Mouse (Mus musculus) stomach, embryonic 16.5 days (tissue): ENCODE data around the gene Ddx59. TPM values are rescaled to one million over a fixed set of nuclear protein-coding genes. Genes with fewer than 3 reads are reported as not detected.

Source experiments
- ATAC-seq: fragments of 200-750 bp; cut with Nextera tagmentation; 2 replicates; pipeline ENCODE4 v1.8.0; 2017; ENCODE audit warnings: moderate number of reproducible peaks, moderate TSS enrichment; ENCODE audit not compliant: insufficient read depth, low FRiP score
- H3K27ac ChIP-seq: fragments of 300-500 bp; sonication (generic); 2 replicates; pipeline ENCODE4 v1.5.1; 2014; ENCODE audit warnings: low read length
- H3K27me3 ChIP-seq: fragments of 300-500 bp; sonication (generic); 2 replicates; pipeline ENCODE4 v1.6.1; 2014; ENCODE audit warnings: low read length, control low read depth, mixed read lengths; ENCODE audit not compliant: control insufficient read depth, insufficient read depth
- H3K36me3 ChIP-seq: fragments of 300-500 bp; sonication (generic); 2 replicates; pipeline ENCODE4 v1.6.1; 2014; ENCODE audit warnings: low read length; ENCODE audit not compliant: control insufficient read depth, insufficient read depth
- H3K4me1 ChIP-seq: fragments of 300-500 bp; sonication (generic); 2 replicates; pipeline ENCODE4 v1.6.1; 2014; ENCODE audit warnings: low read length, control low read depth, mixed read lengths; ENCODE audit not compliant: control insufficient read depth, insufficient read depth
- H3K4me2 ChIP-seq: fragments of 300-500 bp; sonication (generic); 2 replicates; pipeline ENCODE4 v1.6.1; 2014; ENCODE audit warnings: low read depth, low read length, mixed read lengths
- H3K4me3 ChIP-seq: fragments of 300-500 bp; sonication (generic); replicated peaks from 2 replicates; pipeline ENCODE4 v1.5.1; 2014; ENCODE audit warnings: mild to moderate bottlenecking, low read length
- H3K9ac ChIP-seq: fragments of 300-500 bp; sonication (generic); 2 replicates; pipeline ENCODE4 v1.6.1; 2014; ENCODE audit warnings: low read length
- H3K9me3 ChIP-seq: fragments of 300-500 bp; sonication (generic); replicated peaks from 2 replicates; pipeline ENCODE4 v1.6.1; 2016; ENCODE audit warnings: low read length, control low read depth; ENCODE audit not compliant: control insufficient read depth
- WGBS: fragments of 180-500 bp; shearing (Covaris S2); extraction: QIAGEN DNeasy Blood & Tissue Kit; methylation state at CpG from one replicate; pipeline ENCODE4 v1.1.7; 2014; 5-methylcytosine and 5-hydroxymethylcytosine counted together
- polyA plus RNA-seq: library from polyadenylated mRNA; unstranded; fragments of >200 nt; fragmentation: Nextera tagmentation; extraction: Ambion mirVana; gene quantifications from 2 replicates; pipeline ENCODE4 v1.2.1, GENCODE M21; 2015

Gene Ddx59
- polyA plus RNA-seq = 12.2 and 13.6 TPM in 2 replicates

- H3K9ac ChIP-seq = peak within 1 kb of the TSS; percentile 96
- peak; percentile 100 for ATAC-seq
- no peaks in the 10 kb centered on the region for H3K9me3 ChIP-seq
- peak within 1 kb of the TSS; percentile 99 for H3K27ac ChIP-seq
- 2% methylated on average over 78 of the region's 78 CpGs for WGBS
- H3K4me1 ChIP-seq = 0 out of 2 replicates have a peak, but pooled peaks cover 3% of the 10 kb centered on the region
- no peaks in the 10 kb centered on the region for H3K36me3 ChIP-seq
- H3K27me3 ChIP-seq = no peaks in the 10 kb centered on the region
- peak within 1 kb of the TSS; percentile 73 for H3K4me3 ChIP-seq
- peak within 1 kb of the TSS; percentile 68 for H3K4me2 ChIP-seq
Measured at GRCm38 (mm10) chr1:136414798-136415755, at the start of gene Ddx59. TSS of gene Ddx59 (plus strand) at chr1:136415271.

- H3K27me3 ChIP-seq = no peaks in the 10 kb centered on the region
- ATAC-seq = no peak
- no peak overlapping the region for H3K4me2 ChIP-seq
- H3K4me3 ChIP-seq = no peak overlapping the region
- H3K27ac ChIP-seq = no peak overlapping the region
- peaks cover 12% of the 10 kb centered on the region; the same call in 1 of the 2 replicates for H3K4me1 ChIP-seq
- no peaks in the 10 kb centered on the region for H3K9me3 ChIP-seq
- H3K36me3 ChIP-seq = no peaks in the 10 kb centered on the region
- no peak overlapping the region for H3K9ac ChIP-seq
- 82% methylated on average over 3 of the region's 3 CpGs for WGBS
Measured at GRCm38 (mm10) chr1:136365986-136366385, 49.1 kb upstream of the Ddx59 start.

DNA sequence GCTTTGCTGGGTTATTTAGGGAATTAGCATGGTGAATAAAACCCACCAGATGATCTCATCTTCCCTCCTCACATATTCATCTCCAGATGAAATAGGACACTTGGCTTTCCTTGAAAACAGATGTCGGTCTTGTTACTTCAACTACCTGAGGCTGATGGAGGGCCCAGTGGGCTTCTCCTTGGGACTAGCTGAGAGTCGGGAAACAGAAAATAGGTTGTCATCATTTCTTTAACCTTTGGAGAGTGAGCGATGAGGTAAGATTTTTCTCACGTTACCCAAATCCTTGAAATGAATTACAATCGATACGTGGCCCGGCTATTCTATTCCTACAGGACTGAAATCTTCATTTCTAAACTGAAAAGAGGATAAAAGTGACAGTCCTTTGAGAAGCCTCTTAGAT lies 35.8 kb upstream of the Ddx59 start:
- H3K9me3 ChIP-seq = no peaks in the 10 kb centered on the region
- H3K4me3 ChIP-seq = no peak overlapping the region
- ATAC-seq = no peak
- H3K27me3 ChIP-seq = no peaks in the 10 kb centered on the region; the same call in 1 of the 2 replicates
- no peaks in the 10 kb centered on the region for H3K36me3 ChIP-seq
- 85% methylated on average over 7 of the region's 7 CpGs for WGBS
- no peak overlapping the region for H3K4me2 ChIP-seq
- H3K27ac ChIP-seq = no peak overlapping the region
- H3K9ac ChIP-seq = no peak overlapping the region
- H3K4me1 ChIP-seq = no peaks in the 10 kb centered on the region

DNA sequence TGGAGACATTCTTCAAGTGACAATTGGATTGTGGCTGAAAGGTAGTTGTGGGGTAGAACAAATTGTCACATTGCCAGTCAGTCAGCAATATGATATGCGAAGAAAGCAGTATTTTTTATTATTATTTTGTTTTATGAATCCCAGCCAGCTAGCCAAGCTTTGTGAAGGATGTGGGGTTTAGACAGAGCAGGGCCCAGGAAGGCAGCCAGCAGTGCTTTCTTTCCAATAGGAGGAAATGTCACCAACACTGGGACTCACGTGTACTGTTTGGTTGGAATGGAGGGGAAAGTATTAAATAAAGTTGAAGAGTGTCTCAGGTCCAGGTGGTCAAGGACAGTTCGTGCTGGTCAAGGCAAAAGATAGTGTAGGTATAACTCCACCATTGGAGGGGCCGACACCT lies 34.9 kb upstream of the Ddx59 start:
- 83% methylated on average over 4 of the region's 4 CpGs for WGBS
- H3K9me3 ChIP-seq = no peaks in the 10 kb centered on the region
- no peak overlapping the region for H3K4me2 ChIP-seq
- H3K27ac ChIP-seq = no peak overlapping the region
- no peak overlapping the region for H3K4me3 ChIP-seq
- no peaks in the 10 kb centered on the region for H3K4me1 ChIP-seq
- no peaks in the 10 kb centered on the region; the same call in 1 of the 2 replicates for H3K27me3 ChIP-seq
- H3K36me3 ChIP-seq = no peaks in the 10 kb centered on the region
- no peak overlapping the region for H3K9ac ChIP-seq
- ATAC-seq = no peak

DNA sequence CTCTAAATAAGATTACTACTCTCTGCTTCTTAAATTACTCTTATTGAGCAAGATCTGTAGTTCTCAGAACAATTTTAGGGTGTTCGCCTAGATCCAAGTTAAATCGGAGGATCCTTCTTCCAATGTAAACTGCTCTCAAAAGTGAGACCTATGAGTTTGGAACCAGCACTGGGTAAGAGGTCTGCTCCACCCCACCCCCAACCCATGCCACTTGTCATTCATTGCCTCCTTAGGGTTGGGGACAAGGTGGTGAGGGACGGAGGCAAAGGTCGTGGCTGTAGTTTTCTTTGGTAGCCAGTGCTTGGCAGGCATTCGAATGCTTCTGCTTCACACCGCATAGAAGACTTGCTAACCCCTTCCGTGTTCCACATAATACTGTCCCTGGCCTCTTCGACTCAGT lies 34.5 kb upstream of the Ddx59 start:
- no peak for ATAC-seq
- H3K9me3 ChIP-seq = no peaks in the 10 kb centered on the region
- H3K27ac ChIP-seq = no peak overlapping the region
- no peaks in the 10 kb centered on the region for H3K4me1 ChIP-seq
- H3K9ac ChIP-seq = no peak overlapping the region
- no peak overlapping the region for H3K4me3 ChIP-seq
- WGBS = 87% methylated on average over 8 of the region's 8 CpGs
- no peaks in the 10 kb centered on the region; the same call in 1 of the 2 replicates for H3K27me3 ChIP-seq
- H3K36me3 ChIP-seq = no peaks in the 10 kb centered on the region
- H3K4me2 ChIP-seq = no peak overlapping the region

- Histone ChIP-seq H3K4me3 (no peak overlapping the region), H3K4me1 (no peaks in the 10 kb centered on the region), H3K36me3 (no peaks in the 10 kb centered on the region), H3K27me3 (no peaks in the 10 kb centered on the region; the same call in 1 of the 2 replicates), H3K9ac (no peak overlapping the region), H3K27ac (no peak overlapping the region), H3K9me3 (no peaks in the 10 kb centered on the region), H3K4me2 (no peak overlapping the region)
- no peak for ATAC-seq
- 61% methylated on average over 6 of the region's 6 CpGs for WGBS
Measured at GRCm38 (mm10) chr1:136381169-136381568, 33.9 kb upstream of the Ddx59 start.

DNA sequence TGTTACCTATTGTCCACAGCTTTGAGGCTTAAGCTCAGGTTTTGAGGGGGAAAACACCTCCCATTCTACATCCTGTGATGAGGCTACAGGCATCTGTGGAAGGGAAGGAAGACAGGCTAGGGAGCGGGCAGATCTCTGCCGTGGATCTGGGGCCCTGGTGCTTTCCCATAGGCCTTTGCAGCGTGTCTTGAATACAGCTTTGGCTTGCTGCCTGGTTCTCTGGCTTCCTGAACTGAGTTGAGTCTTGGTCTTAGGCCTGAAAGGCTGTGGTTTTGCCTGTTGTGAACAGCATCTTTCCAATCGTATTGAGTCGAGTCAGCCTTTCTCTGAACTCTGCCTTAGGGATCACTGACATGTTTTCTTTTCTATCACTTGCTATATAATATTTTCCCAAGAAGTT lies 33.5 kb upstream of the Ddx59 start:
- no peak overlapping the region for H3K4me3 ChIP-seq
- H3K36me3 ChIP-seq = no peaks in the 10 kb centered on the region
- no peak overlapping the region for H3K9ac ChIP-seq
- 75% methylated on average over 5 of the region's 5 CpGs for WGBS
- no peak for ATAC-seq
- H3K9me3 ChIP-seq = no peaks in the 10 kb centered on the region
- H3K4me1 ChIP-seq = no peaks in the 10 kb centered on the region
- H3K27ac ChIP-seq = no peak overlapping the region
- H3K27me3 ChIP-seq = no peaks in the 10 kb centered on the region; the same call in 1 of the 2 replicates
- H3K4me2 ChIP-seq = no peak overlapping the region

DNA sequence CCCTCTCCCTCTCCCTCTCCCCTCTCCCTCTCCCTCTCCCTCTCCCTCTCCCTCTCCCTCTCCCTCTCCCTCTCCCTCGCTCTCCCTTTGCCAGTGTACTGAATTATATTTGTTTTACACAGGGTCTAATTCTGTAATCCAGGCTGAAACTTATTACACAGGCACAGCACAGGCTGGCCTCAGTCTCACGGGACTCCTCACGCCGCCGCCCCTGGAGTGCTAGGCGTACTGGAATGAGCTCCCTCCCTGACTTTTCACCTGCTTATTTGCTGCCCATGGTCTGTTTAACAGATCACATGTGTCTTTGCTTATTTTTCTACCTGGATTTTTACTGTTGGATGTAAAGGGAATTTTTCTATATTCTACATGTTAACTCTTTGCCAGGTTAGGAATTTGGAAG lies 28.2 kb upstream of the Ddx59 start:
- Histone ChIP-seq H3K9ac (no peak overlapping the region), H3K36me3 (no peaks in the 10 kb centered on the region), H3K27me3 (no peaks in the 10 kb centered on the region), H3K4me3 (no peak overlapping the region), H3K4me2 (no peak overlapping the region), H3K27ac (no peak overlapping the region), H3K9me3 (no peaks in the 10 kb centered on the region), H3K4me1 (no peaks in the 10 kb centered on the region)
- 39% methylated on average over 5 of the region's 6 CpGs for WGBS
- ATAC-seq = no peak

GRCm38 (mm10) chr1:136394506-136394905 lies 20.6 kb upstream of the Ddx59 start:
- 30% methylated on average over 10 of the region's 10 CpGs for WGBS
- no peaks in the 10 kb centered on the region for H3K27me3 ChIP-seq
- H3K9me3 ChIP-seq = no peaks in the 10 kb centered on the region
- no peak overlapping the region for H3K27ac ChIP-seq
- H3K4me1 ChIP-seq = no peaks in the 10 kb centered on the region
- H3K4me2 ChIP-seq = no peak overlapping the region
- H3K4me3 ChIP-seq = no peak overlapping the region
- H3K36me3 ChIP-seq = no peaks in the 10 kb centered on the region
- peak; percentile 58; the same call in 1 of the 2 replicates for ATAC-seq
- no peak overlapping the region for H3K9ac ChIP-seq
